Mouse (Mus musculus): ENCODE data around the gene Foxc2. TPM values are rescaled to one million over a fixed set of nuclear protein-coding genes. Genes with fewer than 3 reads are reported as not detected.
"Not testable (repeated sequence)": the region's sequence is repeated elsewhere in the genome, so short reads cannot be mapped to it uniquely, and the experiment has no call there.

Foxc2 gene
- polyA plus RNA-seq, 1 experiment from 2014 or later: 6.5 TPM

DNA sequence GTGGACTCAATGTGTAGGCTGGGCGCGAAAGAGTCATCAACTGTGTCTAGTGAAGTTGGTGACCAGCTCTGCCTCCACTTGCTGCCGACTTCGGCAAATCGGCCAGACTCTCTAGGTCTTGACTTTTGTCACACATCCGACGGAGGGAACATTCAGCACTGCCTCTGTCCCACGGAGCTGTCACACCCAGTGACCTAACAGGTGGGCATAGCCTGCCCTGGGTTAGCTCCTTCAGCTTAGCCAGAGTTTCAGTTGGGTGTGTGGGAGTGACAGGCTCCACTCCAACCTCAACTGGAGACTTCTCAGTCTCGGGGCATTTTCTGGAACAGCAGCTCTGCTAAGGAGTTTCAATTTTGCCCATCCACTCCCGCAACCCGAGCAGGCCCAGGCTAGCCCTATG is 18.5 kb downstream of the Foxc2 start:
- Histone ChIP-seq H3K4me3 (no peak overlapping the region), H3K9me3 (peaks cover 10% of the 10 kb centered on the region), H3K9ac (no peak overlapping the region), H3K27me3 (peaks cover 50% of the 10 kb centered on the region), H3K4me2 (no peak overlapping the region), H3K4me1 (replicated peaks) (no peaks in the 10 kb centered on the region), H3K27ac (replicated peaks) (no peak overlapping the region), H3K36me3 (no peaks in the 10 kb centered on the region)
- 88% methylated on average over 11 of the region's 11 CpGs for WGBS
- ATAC-seq (ENCODE audit: low read depth): no peak

DNA sequence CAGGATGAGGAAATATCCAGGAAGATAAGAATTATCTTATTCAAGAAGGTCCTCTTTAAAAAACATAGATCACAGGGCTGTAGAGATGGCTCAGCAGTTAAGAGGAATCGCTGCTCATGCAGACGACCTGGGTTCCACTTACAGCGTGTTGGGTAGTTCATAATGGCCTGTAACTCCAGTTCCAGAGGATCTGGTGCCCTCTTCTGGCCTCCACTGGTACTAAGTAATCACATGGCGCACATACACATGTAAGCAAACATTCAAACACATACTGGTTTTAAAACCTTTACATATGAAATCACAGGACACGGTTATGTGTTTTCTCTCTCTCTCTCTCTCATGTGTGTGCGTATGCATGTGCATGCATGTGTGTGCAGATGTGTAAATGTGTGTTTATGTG is 20.9 kb downstream of the Foxc2 start:
- Histone ChIP-seq H3K4me3 (no peak overlapping the region), H3K4me1 (replicated peaks) (no peaks in the 10 kb centered on the region), H3K9ac (no peak overlapping the region), H3K36me3 (no peaks in the 10 kb centered on the region), H3K27me3 (peaks cover 36% of the 10 kb centered on the region), H3K9me3 (peaks cover 10% of the 10 kb centered on the region), H3K4me2 (no peak overlapping the region), H3K27ac (replicated peaks) (no peak overlapping the region)
- ATAC-seq (ENCODE audit: low read depth): no peak
- 95% methylated on average over 6 of the region's 6 CpGs for WGBS

DNA sequence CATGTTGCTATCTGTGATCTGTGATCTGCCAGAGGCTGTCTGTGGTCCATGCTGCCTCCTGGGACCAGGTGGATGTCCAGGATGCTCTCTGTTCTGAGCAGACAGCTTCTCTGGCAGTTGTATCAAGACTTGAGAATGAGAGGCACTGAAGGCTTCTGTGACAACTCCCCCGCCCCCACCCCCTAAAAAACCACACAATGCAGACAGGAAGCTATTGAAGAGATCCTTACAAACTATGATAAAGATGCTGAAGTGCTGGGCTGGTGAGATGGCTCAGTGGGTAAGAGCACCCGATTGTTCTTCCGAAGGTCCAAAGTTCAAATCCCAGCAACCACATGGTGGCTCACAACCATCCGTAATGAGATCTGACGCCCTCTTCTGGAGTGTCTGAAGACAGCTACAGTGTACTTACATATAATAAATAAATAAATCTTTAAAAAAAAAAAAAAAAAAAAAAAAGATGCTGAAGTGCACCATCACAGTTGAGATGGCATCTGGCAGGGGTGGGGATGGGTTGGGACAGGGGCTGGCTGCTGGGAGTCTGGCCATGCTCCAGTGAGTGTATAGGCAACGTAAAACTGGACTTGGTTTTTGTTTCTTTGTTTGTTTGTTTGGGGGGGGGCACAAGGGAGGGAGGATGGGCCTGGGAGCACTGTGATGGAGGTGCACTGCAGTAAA is 29.6 kb downstream of the Foxc2 start:
- H3K9ac ChIP-seq; H3K27ac ChIP-seq (replicated peaks); ATAC-seq (ENCODE audit: low read depth); H3K36me3 ChIP-seq; H3K4me3 ChIP-seq; H3K4me2 ChIP-seq; H3K9me3 ChIP-seq; H3K4me1 ChIP-seq (replicated peaks): not testable (repeated sequence)
- peaks cover 36% of the 10 kb centered on the region for H3K27me3 ChIP-seq
- WGBS: 78% methylated on average over 5 of the region's 6 CpGs

DNA sequence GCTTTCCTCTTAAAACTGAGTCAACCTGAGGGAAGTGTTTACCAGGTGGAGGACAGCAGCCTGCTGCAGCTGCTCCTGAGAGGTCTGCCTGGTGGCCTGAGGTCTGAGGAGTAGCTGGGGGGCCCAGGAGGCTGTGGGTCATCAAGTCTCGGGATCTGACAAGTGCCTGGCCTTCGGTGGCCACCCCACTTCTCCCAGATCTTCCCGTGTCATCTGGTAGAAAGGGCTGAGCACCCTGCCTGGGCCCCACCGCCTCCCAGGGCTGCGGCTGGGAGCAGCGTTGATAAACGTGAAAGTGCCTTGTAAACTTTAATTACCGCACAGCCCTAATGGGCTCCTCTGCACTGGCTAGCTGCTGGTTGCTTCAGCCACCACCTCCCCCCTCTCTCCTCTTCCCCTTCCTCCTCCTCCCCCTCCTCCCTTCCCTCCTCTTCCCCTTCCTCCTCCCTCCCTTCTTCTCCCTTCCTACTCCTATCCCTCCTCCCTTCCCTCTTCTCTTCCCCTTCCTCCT is 32.7 kb downstream of the Foxc2 start:
- no peaks in the 10 kb centered on the region for H3K9me3 ChIP-seq
- peaks cover 4% of the 10 kb centered on the region; the same call in 1 of the 2 replicates for H3K4me1 ChIP-seq (replicated peaks)
- WGBS: 12% methylated on average over 8 of the region's 8 CpGs
- H3K27ac ChIP-seq (replicated peaks): no peak overlapping the region
- H3K27me3 ChIP-seq: peaks cover 10% of the 10 kb centered on the region; the same call in 1 of the 2 replicates
- H3K4me3 ChIP-seq: no peak overlapping the region
- no peak for ATAC-seq (ENCODE audit: low read depth)
- H3K9ac ChIP-seq: no peak overlapping the region
- no peaks in the 10 kb centered on the region for H3K36me3 ChIP-seq
- H3K4me2 ChIP-seq: no peak overlapping the region

DNA sequence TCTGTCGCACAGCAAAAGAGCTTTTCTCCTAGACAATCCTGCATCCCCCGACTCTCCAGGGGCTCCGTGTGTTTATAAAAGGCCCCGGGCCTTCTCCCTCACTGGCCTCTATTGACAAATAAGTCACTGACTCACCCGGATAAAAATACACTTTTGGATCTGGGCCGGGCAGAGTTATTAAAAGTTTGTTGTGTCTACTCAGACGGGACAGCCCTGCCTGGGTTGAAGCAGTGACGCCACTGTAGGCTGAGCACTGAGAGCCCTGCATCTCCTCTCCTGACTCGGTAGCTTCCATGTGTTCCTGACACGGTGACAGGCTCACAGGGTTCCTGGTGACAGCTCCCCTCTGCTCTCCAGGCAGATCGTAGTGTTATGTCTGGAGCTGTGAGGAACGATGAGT is 36.4 kb downstream of the Foxc2 start:
- no peak overlapping the region for H3K4me2 ChIP-seq
- 66% methylated on average over 12 of the region's 12 CpGs for WGBS
- H3K27me3 ChIP-seq: 0 out of 2 replicates have a peak, but pooled peaks cover 3% of the 10 kb centered on the region
- H3K9me3 ChIP-seq: no peaks in the 10 kb centered on the region
- no peak overlapping the region for H3K27ac ChIP-seq (replicated peaks)
- no peak overlapping the region for H3K4me3 ChIP-seq
- peaks cover 4% of the 10 kb centered on the region; the same call in 1 of the 2 replicates for H3K4me1 ChIP-seq (replicated peaks)
- no peaks in the 10 kb centered on the region for H3K36me3 ChIP-seq
- no peak overlapping the region for H3K9ac ChIP-seq
- no peak for ATAC-seq (ENCODE audit: low read depth)

DNA sequence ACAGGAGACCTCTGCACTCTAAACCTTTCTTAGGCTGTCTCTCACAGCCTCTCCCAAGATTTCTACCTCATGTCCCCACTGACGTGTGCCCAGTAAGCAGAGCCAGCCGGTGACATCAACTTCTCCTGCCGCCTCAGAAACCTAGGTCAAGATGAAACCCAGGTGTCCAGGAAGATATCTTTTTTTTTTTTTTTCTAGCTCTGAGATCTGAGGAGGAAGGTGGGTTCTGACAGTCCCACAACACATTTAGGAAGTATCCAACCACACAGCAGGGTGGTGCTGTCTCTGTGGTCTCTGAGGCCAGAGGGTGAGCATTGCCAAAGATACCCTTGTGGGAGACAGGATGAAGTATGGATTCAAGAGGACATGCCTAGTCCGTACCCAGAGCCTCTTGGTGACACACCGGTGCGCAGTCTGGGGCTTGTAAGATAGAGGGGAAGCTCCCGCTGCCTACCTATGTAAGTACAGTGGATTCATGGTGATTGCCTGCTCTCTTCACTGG is 41.1 kb downstream of the Foxc2 start:
- Histone ChIP-seq H3K9me3 (no peaks in the 10 kb centered on the region), H3K4me1 (replicated peaks) (no peaks in the 10 kb centered on the region), H3K27ac (replicated peaks) (no peak overlapping the region), H3K36me3 (no peaks in the 10 kb centered on the region), H3K27me3 (peaks cover 6% of the 10 kb centered on the region; the same call in 1 of the 2 replicates), H3K9ac (no peak overlapping the region), H3K4me3 (no peak overlapping the region), H3K4me2 (no peak overlapping the region)
- 92% methylated on average over 7 of the region's 7 CpGs for WGBS
- ATAC-seq (ENCODE audit: low read depth): no peak

DNA sequence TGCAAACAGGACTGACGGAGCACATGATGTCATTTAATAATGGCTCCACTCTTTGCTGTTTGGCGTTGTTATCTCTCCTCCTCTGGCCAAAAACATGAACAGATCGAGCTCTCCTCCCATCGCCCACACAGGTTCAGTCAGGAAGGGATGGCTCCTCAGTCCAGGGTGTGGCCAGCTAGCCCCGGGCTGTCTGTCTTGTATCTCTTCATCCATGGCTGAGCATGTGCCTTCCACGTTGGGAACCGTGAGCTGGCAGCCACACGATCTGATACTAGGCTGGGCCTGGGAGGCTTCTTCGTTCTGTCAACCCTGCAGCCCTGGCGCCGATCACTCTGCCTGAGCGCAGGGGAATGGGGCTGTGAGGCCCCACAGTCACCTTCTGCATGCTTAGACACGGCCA is 42.8 kb downstream of the Foxc2 start:
- 83% methylated on average over 13 of the region's 13 CpGs for WGBS
- H3K4me2 ChIP-seq: no peak overlapping the region
- H3K9ac ChIP-seq: no peak overlapping the region
- no peaks in the 10 kb centered on the region for H3K9me3 ChIP-seq
- peaks cover 6% of the 10 kb centered on the region; the same call in 1 of the 2 replicates for H3K27me3 ChIP-seq
- H3K4me3 ChIP-seq: no peak overlapping the region
- H3K4me1 ChIP-seq (replicated peaks): peaks cover 1% of the 10 kb centered on the region; the same call in 1 of the 2 replicates
- no peaks in the 10 kb centered on the region for H3K36me3 ChIP-seq
- ATAC-seq (ENCODE audit: low read depth): no peak
- H3K27ac ChIP-seq (replicated peaks): no peak overlapping the region

DNA sequence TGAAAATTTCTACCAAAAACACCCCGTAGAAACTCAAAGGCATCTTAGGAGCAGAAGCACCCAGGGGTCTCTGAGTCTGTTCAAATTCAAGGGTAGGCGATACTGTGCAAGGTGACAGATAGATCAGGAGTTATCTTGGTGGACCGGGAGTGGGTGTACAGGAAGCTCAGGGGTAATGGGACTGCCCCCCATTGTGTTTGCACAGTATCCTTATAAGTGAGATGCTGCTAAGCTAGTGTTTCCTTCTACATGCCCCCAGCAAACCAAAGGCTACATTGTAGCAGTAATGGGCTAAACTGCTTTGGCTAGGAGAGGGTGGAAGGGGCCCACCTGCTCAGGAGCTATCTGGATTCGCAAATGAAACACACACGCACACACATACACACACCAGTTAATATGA is 45.5 kb downstream of the Foxc2 start:
- no peak overlapping the region for H3K4me3 ChIP-seq
- H3K36me3 ChIP-seq: no peaks in the 10 kb centered on the region
- WGBS: 93% methylated on average over 5 of the region's 5 CpGs
- H3K27ac ChIP-seq (replicated peaks): no peak overlapping the region
- H3K4me1 ChIP-seq (replicated peaks): peaks cover 11% of the 10 kb centered on the region
- no peak overlapping the region for H3K4me2 ChIP-seq
- H3K9me3 ChIP-seq: no peaks in the 10 kb centered on the region
- no peak overlapping the region for H3K9ac ChIP-seq
- ATAC-seq (ENCODE audit: low read depth): no peak
- H3K27me3 ChIP-seq: peaks cover 6% of the 10 kb centered on the region; the same call in 1 of the 2 replicates

DNA sequence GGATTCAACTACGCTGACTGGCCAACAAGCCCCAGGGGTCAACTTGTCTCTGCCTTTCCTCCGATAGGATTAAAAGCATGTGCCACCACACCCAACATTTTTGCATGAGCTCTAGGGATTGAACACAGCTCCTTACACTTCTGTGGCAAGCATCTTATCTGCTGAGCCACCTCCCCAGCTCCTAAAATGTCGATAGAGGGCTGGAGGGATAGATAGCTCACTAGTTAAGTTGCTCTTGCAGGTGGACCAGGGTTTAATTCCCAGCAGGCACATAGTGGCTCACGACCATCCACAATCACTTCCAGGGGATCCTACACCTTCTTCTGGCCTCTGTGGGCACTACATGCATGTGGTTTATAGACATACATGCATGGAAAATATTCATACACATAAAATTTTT is 46.4 kb downstream of the Foxc2 start:
- no peak for ATAC-seq (ENCODE audit: low read depth)
- no peak overlapping the region for H3K9ac ChIP-seq
- WGBS: 77% methylated on average over 4 of the region's 4 CpGs
- no peaks in the 10 kb centered on the region for H3K36me3 ChIP-seq
- H3K4me3 ChIP-seq: no peak overlapping the region
- H3K27me3 ChIP-seq: peaks cover 6% of the 10 kb centered on the region; the same call in 1 of the 2 replicates
- H3K9me3 ChIP-seq: no peaks in the 10 kb centered on the region
- no peak overlapping the region for H3K4me2 ChIP-seq
- H3K4me1 ChIP-seq (replicated peaks): peaks cover 11% of the 10 kb centered on the region
- H3K27ac ChIP-seq (replicated peaks): no peak overlapping the region

DNA sequence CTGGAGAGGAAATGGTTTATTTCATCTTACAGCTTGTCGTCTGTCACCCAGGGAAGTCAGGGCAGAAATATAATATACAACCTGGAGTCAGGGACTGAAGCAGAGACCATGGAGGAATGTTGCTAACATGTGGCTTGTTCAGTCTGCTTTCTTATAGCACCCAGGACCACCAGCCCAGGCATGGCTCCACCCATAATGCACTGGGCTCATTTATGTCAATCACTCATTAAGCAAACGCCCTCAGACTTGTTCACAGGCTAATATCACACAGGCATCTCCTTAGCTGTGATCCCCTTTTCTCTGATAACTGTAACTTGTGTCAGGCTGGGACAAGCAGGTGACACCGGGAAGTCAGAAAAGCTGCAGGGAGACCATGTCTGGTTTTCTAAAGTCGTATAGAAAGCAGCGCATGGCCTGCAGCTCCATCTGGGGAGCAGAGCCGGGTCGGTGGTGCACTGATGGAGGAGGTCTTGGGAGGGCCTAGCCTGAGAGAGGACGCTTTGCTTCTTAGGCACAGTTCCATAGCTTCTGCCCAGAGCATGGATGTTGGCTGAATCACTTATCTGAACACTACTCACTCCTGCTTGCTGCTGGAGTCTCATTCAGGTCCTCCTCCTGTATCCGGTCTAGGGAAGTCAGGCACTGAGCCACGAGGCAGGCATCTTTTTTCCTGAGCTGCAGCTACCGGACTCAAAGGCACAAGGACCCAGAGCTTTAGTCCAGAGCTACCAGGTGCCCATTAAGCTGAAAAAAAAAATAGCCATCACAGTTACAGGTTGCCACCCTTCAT is 47.1 kb downstream of the Foxc2 start:
- Histone ChIP-seq H3K27ac (replicated peaks) (no peak overlapping the region), H3K4me2 (no peak overlapping the region), H3K9ac (no peak overlapping the region), H3K36me3 (no peaks in the 10 kb centered on the region), H3K4me1 (replicated peaks) (peaks cover 11% of the 10 kb centered on the region), H3K4me3 (no peak overlapping the region), H3K9me3 (no peaks in the 10 kb centered on the region), H3K27me3 (peaks cover 6% of the 10 kb centered on the region; the same call in 1 of the 2 replicates)
- no peak for ATAC-seq (ENCODE audit: low read depth)
- 76% methylated on average over 11 of the region's 11 CpGs for WGBS

DNA sequence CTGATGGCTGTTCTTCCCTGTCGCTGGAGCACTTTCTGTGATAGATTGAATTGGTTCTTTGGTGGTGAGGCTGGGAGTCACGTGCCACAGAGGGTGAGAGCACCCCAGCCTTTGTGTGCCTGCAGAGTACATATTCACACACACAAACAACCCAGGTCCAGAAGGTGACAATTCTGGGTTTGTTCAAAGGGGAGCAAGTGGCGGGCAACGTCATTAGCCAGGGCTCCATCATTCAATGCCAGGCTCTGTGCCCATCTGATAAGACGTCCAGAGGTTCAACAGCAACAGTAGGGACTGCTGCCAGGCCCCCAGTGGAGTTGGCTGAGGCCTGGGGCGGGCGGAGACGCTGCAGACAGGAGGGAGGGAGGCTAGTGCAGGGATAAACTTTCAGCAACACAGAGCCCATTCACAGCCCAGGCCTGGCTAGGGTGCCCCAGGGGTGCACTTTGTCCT is 48.1 kb downstream of the Foxc2 start:
- Histone ChIP-seq H3K9ac (no peak overlapping the region), H3K27ac (replicated peaks) (no peak overlapping the region)
- no peak for ATAC-seq (ENCODE audit: low read depth)

DNA sequence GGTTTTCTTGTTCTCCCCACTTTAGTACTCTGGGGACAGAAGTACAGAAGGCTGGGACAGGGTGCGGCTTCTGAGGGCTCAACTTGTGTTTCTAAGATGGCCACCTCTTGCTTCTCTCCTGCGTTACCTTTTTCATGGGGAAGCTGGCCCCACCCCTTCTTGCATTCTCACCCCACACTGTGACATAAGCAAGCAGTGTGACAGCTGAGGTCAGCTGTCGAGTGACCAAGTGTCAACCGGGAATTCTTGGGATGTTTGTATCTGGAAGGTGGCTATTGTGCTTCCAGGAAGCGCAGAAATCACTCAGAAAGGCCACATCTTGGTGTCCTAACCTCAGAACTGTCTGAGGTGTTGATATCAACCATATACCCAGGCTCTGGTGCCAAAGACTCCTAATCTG is 52.1 kb downstream of the Foxc2 start:
- no peak overlapping the region for H3K27ac ChIP-seq (replicated peaks)
- H3K36me3 ChIP-seq: no peaks in the 10 kb centered on the region
- WGBS: 82% methylated on average over 5 of the region's 5 CpGs
- no peaks in the 10 kb centered on the region for H3K27me3 ChIP-seq
- no peaks in the 10 kb centered on the region for H3K9me3 ChIP-seq
- ATAC-seq (ENCODE audit: low read depth): no peak
- no peak overlapping the region for H3K4me2 ChIP-seq
- H3K9ac ChIP-seq: no peak overlapping the region
- peaks cover 18% of the 10 kb centered on the region for H3K4me1 ChIP-seq (replicated peaks)
- H3K4me3 ChIP-seq: no peak overlapping the region

More for the DNA sequence above, 48.1 kb downstream of the Foxc2 start:
- H3K4me3 ChIP-seq: no peak overlapping the region
- H3K4me1 ChIP-seq (replicated peaks): peaks cover 11% of the 10 kb centered on the region
- H3K9me3 ChIP-seq: no peaks in the 10 kb centered on the region
- no peak overlapping the region for H3K4me2 ChIP-seq
- 69% methylated on average over 8 of the region's 8 CpGs for WGBS
- H3K27me3 ChIP-seq: peaks cover 6% of the 10 kb centered on the region; the same call in 1 of the 2 replicates
- H3K36me3 ChIP-seq: no peaks in the 10 kb centered on the region

All from neural tube, embryonic 13.5 days (tissue).